Mouse (Mus musculus) thymus, adult 2 months (tissue): Measurements from ENCODE around the gene Gon4l.
"Not testable (repeated sequence)": the region's sequence is repeated elsewhere in the genome, so short reads cannot be mapped to it uniquely, and the experiment has no call there.

Source experiments
- CTCF ChIP-seq: fragments of 200-500 bp; IDR thresholded peaks from 2 replicates; pipeline ENCODE4 v1.5.1; 2012; ENCODE audit warnings: mild to moderate bottlenecking, control low read depth, low read length, moderate library complexity, borderline replicate concordance; ENCODE audit not compliant: control insufficient read depth, poor library complexity, insufficient read depth; ENCODE audit errors: extremely low read depth
- POLR2A ChIP-seq: fragments of 200-500 bp; IDR thresholded peaks from 2 replicates; pipeline ENCODE4 v1.6.1; 2012; ENCODE audit warnings: mild to moderate bottlenecking, low read length, control low read depth, moderate library complexity; ENCODE audit not compliant: control insufficient read depth, poor library complexity, insufficient read depth; ENCODE audit errors: extremely low read depth

GRCm38 (mm10) chr3:88834951-88835491, at the start of gene Gon4l:
- TF ChIP-seq CTCF, POLR2A: not testable (repeated sequence)
